Mouse (Mus musculus) forebrain, embryonic 15.5 days (tissue): Measurements from ENCODE around the gene Bmp6. TPM values are rescaled to one million over a fixed set of nuclear protein-coding genes. Genes with fewer than 3 reads are reported as not detected.

ENCODE experiments used
- ATAC-seq: fragments of 200-750 bp; cut with Nextera tagmentation; replicated peaks from 2 replicates; pipeline ENCODE4 v1.8.0; 2017; ENCODE audit warnings: mild to moderate bottlenecking, moderate TSS enrichment, moderate library complexity
- H3K27ac ChIP-seq: fragments of 300-500 bp; sonication (generic); replicated peaks from 2 replicates; pipeline ENCODE4 v1.5.1; 2015; ENCODE audit warnings: mild to moderate bottlenecking, inconsistent platforms
- H3K27me3 ChIP-seq: fragments of 300-500 bp; sonication (generic); 2 replicates; pipeline ENCODE4 v1.6.1; 2015; ENCODE audit warnings: inconsistent platforms
- H3K36me3 ChIP-seq: fragments of 300-500 bp; sonication (generic); 2 replicates; pipeline ENCODE4 v1.6.1; 2015; ENCODE audit warnings: mild to moderate bottlenecking, inconsistent platforms
- H3K4me1 ChIP-seq: fragments of 300-500 bp; sonication (generic); 2 replicates; pipeline ENCODE4 v1.6.1; 2015; ENCODE audit warnings: inconsistent platforms
- H3K4me2 ChIP-seq: fragments of 300-500 bp; sonication (generic); replicated peaks from 2 replicates; pipeline ENCODE4 v1.6.1; 2015; ENCODE audit warnings: mild to moderate bottlenecking, inconsistent platforms
- H3K4me3 ChIP-seq: fragments of 300-500 bp; sonication (generic); 2 replicates; pipeline ENCODE4 v1.5.1; 2015; ENCODE audit warnings: mild to moderate bottlenecking, inconsistent platforms
- H3K9ac ChIP-seq: fragments of 300-500 bp; sonication (generic); replicated peaks from 2 replicates; pipeline ENCODE4 v1.6.1; 2015; ENCODE audit warnings: mild to moderate bottlenecking, inconsistent platforms
- H3K9me3 ChIP-seq: fragments of 300-500 bp; sonication (generic); 2 replicates; pipeline ENCODE4 v1.6.1; 2016; ENCODE audit warnings: inconsistent platforms
- WGBS: fragments of 180-500 bp; shearing (Covaris S2); methylation state at CpG from one replicate; pipeline ENCODE4 v1.1.7; 2015; ENCODE audit warnings: mixed read lengths; 5-methylcytosine and 5-hydroxymethylcytosine counted together
- polyA plus RNA-seq: library from polyadenylated mRNA; unstranded; fragments of >200 nt; fragmentation: Nextera tagmentation; extraction: Ambion mirVana; gene quantifications from 2 replicates; pipeline ENCODE4 v1.2.1, GENCODE M21; 2015

Gene Bmp6
- polyA plus RNA-seq, 1 experiment from 2014 or later: 1.9 TPM

GRCm38 (mm10) chr13:38539192-38539900 lies 194.4 kb downstream of the Bmp6 start:
- H3K36me3 ChIP-seq: no peaks in the 10 kb centered on the region
- no peak overlapping the region for H3K9ac ChIP-seq
- no peak overlapping the region for H3K27ac ChIP-seq
- H3K9me3 ChIP-seq: no peaks in the 10 kb centered on the region
- ATAC-seq: no peak
- no peak overlapping the region for H3K4me3 ChIP-seq
- 91% methylated on average over 7 of the region's 7 CpGs for WGBS
- H3K4me1 ChIP-seq: no peaks in the 10 kb centered on the region
- H3K27me3 ChIP-seq: no peaks in the 10 kb centered on the region
- no peak overlapping the region for H3K4me2 ChIP-seq

GRCm38 (mm10) chr13:38543455-38544125 lies 198.7 kb downstream of the Bmp6 start:
- H3K27me3 ChIP-seq: no peaks in the 10 kb centered on the region
- peak; percentile 51; the same call in 1 of the 2 replicates for ATAC-seq
- no peak overlapping the region for H3K27ac ChIP-seq
- H3K4me1 ChIP-seq: no peaks in the 10 kb centered on the region
- H3K4me2 ChIP-seq: no peak overlapping the region
- no peak overlapping the region for H3K4me3 ChIP-seq
- no peaks in the 10 kb centered on the region for H3K36me3 ChIP-seq
- WGBS: 64% methylated on average over 8 of the region's 8 CpGs
- no peaks in the 10 kb centered on the region for H3K9me3 ChIP-seq
- H3K9ac ChIP-seq: no peak overlapping the region

GRCm38 (mm10) chr13:38544769-38545445 lies 200.0 kb downstream of the Bmp6 start:
- Histone ChIP-seq H3K27me3 (no peaks in the 10 kb centered on the region), H3K4me2 (no peak overlapping the region), H3K36me3 (no peaks in the 10 kb centered on the region), H3K4me1 (no peaks in the 10 kb centered on the region), H3K9ac (no peak overlapping the region), H3K27ac (no peak overlapping the region), H3K9me3 (no peaks in the 10 kb centered on the region), H3K4me3 (no peak overlapping the region)
- no peak for ATAC-seq
- WGBS: 90% methylated on average over 8 of the region's 8 CpGs

- Histone ChIP-seq H3K9ac (no peak overlapping the region), H3K36me3 (no peaks in the 10 kb centered on the region), H3K4me3 (no peak overlapping the region), H3K9me3 (no peaks in the 10 kb centered on the region), H3K27me3 (no peaks in the 10 kb centered on the region), H3K4me2 (no peak overlapping the region), H3K4me1 (no peaks in the 10 kb centered on the region), H3K27ac (no peak overlapping the region)
- no peak for ATAC-seq
- WGBS: 77% methylated on average over 3 of the region's 3 CpGs
Measured at GRCm38 (mm10) chr13:38545460-38545859, 200.6 kb downstream of the Bmp6 start.

GRCm38 (mm10) chr13:38546754-38547153 lies 201.8 kb downstream of the Bmp6 start:
- no peaks in the 10 kb centered on the region for H3K9me3 ChIP-seq
- H3K4me2 ChIP-seq: no peak overlapping the region
- no peaks in the 10 kb centered on the region for H3K4me1 ChIP-seq
- ATAC-seq: no peak
- H3K27me3 ChIP-seq: no peaks in the 10 kb centered on the region
- H3K4me3 ChIP-seq: no peak overlapping the region
- H3K36me3 ChIP-seq: no peaks in the 10 kb centered on the region
- no peak overlapping the region for H3K27ac ChIP-seq
- WGBS: 87% methylated on average over 4 of the region's 4 CpGs
- no peak overlapping the region for H3K9ac ChIP-seq

- H3K27ac ChIP-seq: no peak overlapping the region
- H3K4me1 ChIP-seq: no peaks in the 10 kb centered on the region
- H3K9me3 ChIP-seq: no peaks in the 10 kb centered on the region
- 92% methylated on average over 5 of the region's 5 CpGs for WGBS
- no peak overlapping the region for H3K4me3 ChIP-seq
- H3K9ac ChIP-seq: no peak overlapping the region
- H3K36me3 ChIP-seq: no peaks in the 10 kb centered on the region
- no peaks in the 10 kb centered on the region for H3K27me3 ChIP-seq
- no peak overlapping the region for H3K4me2 ChIP-seq
- no peak for ATAC-seq
Measured at GRCm38 (mm10) chr13:38547717-38548116, 202.8 kb downstream of the Bmp6 start.

GRCm38 (mm10) chr13:38548681-38549080 lies 203.8 kb downstream of the Bmp6 start:
- no peak for ATAC-seq

More at GRCm38 (mm10) chr13:38548681-38549080, 203.8 kb downstream of the Bmp6 start:
- Histone ChIP-seq H3K4me3 (no peak overlapping the region), H3K9ac (no peak overlapping the region), H3K4me2 (no peak overlapping the region), H3K9me3 (no peaks in the 10 kb centered on the region), H3K4me1 (no peaks in the 10 kb centered on the region), H3K27me3 (no peaks in the 10 kb centered on the region), H3K36me3 (no peaks in the 10 kb centered on the region), H3K27ac (no peak overlapping the region)
- WGBS: 78% methylated on average over 5 of the region's 5 CpGs

Other genes starting within 250 kb of the Bmp6 start
- gene Dsp, start 193.8 kb upstream of the Bmp6 start, polyA plus RNA-seq: 0.25 and 0.32 TPM in 2 replicates
- gene Snrnp48, start 140.2 kb upstream of the Bmp6 start, polyA plus RNA-seq: 30.5 and 33.4 TPM in 2 replicates
- gene Txndc5, start 183.7 kb downstream of the Bmp6 start, polyA plus RNA-seq: 56.0 and 60.5 TPM in 2 replicates